ENCODE assay signal across 8 mouse cellular contexts in the genomic region with DNA sequence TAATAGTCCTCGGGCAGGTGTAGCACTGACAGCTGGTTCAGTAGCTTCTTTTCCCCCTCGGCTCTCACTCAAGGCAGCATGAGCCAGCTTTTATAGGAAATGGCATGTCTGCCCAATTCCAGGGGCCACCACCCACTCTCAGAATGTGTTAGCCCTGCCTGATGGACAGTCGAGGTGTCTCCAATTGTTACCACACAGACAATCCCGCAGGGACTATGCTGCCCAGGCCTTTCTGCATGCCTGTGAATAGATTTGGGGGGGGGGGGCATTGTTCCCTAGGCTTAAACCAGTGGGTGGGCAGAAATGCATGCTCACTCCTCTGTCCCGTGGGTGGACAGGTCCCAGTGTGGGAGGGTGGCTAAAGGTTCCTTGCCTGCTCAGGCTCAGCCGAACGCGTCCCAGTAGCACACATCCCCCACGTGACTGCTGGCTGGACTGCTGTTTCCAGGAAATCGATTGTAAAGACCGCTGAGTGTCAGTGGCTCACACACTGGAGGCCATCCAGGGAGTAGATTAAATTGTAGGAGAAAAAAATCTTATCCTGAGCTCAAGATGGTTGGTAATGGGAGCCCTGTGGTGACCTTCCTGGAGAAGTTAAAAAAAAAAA. TPM values are rescaled to one million over a fixed set of nuclear protein-coding genes. Genes with fewer than 3 reads are reported as not detected.
A peak's percentile ranks its signal among the peaks of the same experiment; 100 is the strongest.
DNase-seq lines count a peak whose midpoint lies in the region; ATAC-seq lines count a peak whose summit lies in the region.

No protein-coding gene starts in this region.

- no peak for ATAC-seq in heart, embryonic 11.5 days (replicated peaks; ENCODE audit: insufficient number of reproducible peaks, low FRiP score, low TSS enrichment)
- no peak for ATAC-seq in forebrain, embryonic 16.5 days
- peak; percentile 49; the same call in 1 of the 2 replicates for ATAC-seq in kidney, embryonic 16.5 days (ENCODE audit: low FRiP score, low TSS enrichment)

- H3K4me1 ChIP-seq in heart, embryonic 11.5 days (ENCODE audit: control insufficient read depth, insufficient read depth, low read length), result peaks cover 17% of the 10 kb centered on the region
- peaks cover 29% of the 10 kb centered on the region for H3K4me1 ChIP-seq in forebrain, embryonic 16.5 days (replicated peaks; ENCODE audit: control insufficient read depth, insufficient read depth, low read length)
- peaks cover 24% of the 10 kb centered on the region for H3K4me1 ChIP-seq in kidney, embryonic 16.5 days (ENCODE audit: insufficient read depth, low read length)

- no peak overlapping the region for H3K27ac ChIP-seq in heart, embryonic 11.5 days (ENCODE audit: low read depth, low read length)
- H3K27ac ChIP-seq in forebrain, embryonic 16.5 days (ENCODE audit: low read length), result peak overlapping the region; percentile 11
- H3K27ac ChIP-seq in kidney, embryonic 16.5 days (ENCODE audit: low read length), result peak overlapping the region; percentile 65

- H3K4me2 ChIP-seq in heart, embryonic 11.5 days, result no peak overlapping the region
- H3K4me2 ChIP-seq in forebrain, embryonic 16.5 days (ENCODE audit: low read length), result no peak overlapping the region
- no peak overlapping the region; the same call in 1 of the 2 replicates for H3K4me2 ChIP-seq in kidney, embryonic 16.5 days (replicated peaks; ENCODE audit: low read depth, low read length)

- no peak overlapping the region for H3K9ac ChIP-seq in heart, embryonic 11.5 days (ENCODE audit: low read depth, low read length)
- peak overlapping the region; percentile 36 for H3K9ac ChIP-seq in forebrain, embryonic 16.5 days (replicated peaks; ENCODE audit: low read depth, low read length)
- peak overlapping the region; percentile 12; the same call in 1 of the 2 replicates for H3K9ac ChIP-seq in kidney, embryonic 16.5 days (replicated peaks; ENCODE audit: low read length)

- H3K9me3 ChIP-seq in heart, embryonic 11.5 days (replicated peaks; ENCODE audit: control insufficient read depth, low read length), result no peaks in the 10 kb centered on the region
- no peaks in the 10 kb centered on the region for H3K9me3 ChIP-seq in forebrain, embryonic 16.5 days (ENCODE audit: control insufficient read depth, low read length)
- no peaks in the 10 kb centered on the region for H3K9me3 ChIP-seq in kidney, embryonic 16.5 days (ENCODE audit: low read length)

- H3K36me3 ChIP-seq in heart, embryonic 11.5 days (ENCODE audit: control insufficient read depth, insufficient read depth, low read length), result no peaks in the 10 kb centered on the region
- H3K36me3 ChIP-seq in forebrain, embryonic 16.5 days (ENCODE audit: control insufficient read depth, insufficient read depth), result no peaks in the 10 kb centered on the region
- no peaks in the 10 kb centered on the region for H3K36me3 ChIP-seq in kidney, embryonic 16.5 days (ENCODE audit: insufficient read depth, low read length)

- no peaks in the 10 kb centered on the region for H3K27me3 ChIP-seq in heart, embryonic 11.5 days (ENCODE audit: control insufficient read depth, insufficient read depth, low read length)
- H3K27me3 ChIP-seq in forebrain, embryonic 16.5 days (replicated peaks; ENCODE audit: control insufficient read depth, insufficient read depth, low read length), result no peaks in the 10 kb centered on the region
- H3K27me3 ChIP-seq in kidney, embryonic 16.5 days (ENCODE audit: insufficient read depth, low read length), result no peaks in the 10 kb centered on the region

- peak; percentile 69 to 70 for DNase-seq in heart, adult 18-20 months
- peak; percentile 72 for DNase-seq in lung, postnatal 36 days
- no peak for DNase-seq in frontal cortex, postnatal 36 days (ENCODE audit: low spot score in 2 of 2)
- DNase-seq in left cerebral cortex, adult 8-10 months (ENCODE audit: low spot score in 2 of 2), result no peak
- no peak for DNase-seq in thymus, postnatal 4 days

- 36% methylated on average over 11 of the region's 11 CpGs for WGBS in heart, embryonic 11.5 days (ENCODE audit: insufficient replicate concordance)
- WGBS in forebrain, embryonic 16.5 days, result 23% methylated on average over 11 of the region's 11 CpGs
- 17% methylated on average over 11 of the region's 11 CpGs for WGBS in kidney, embryonic 16.5 days

- no peak overlapping the region for H3K4me3 ChIP-seq in heart, embryonic 11.5 days (ENCODE audit: low read depth, low read length)
- no peak overlapping the region for H3K4me3 ChIP-seq in forebrain, embryonic 16.5 days (replicated peaks; ENCODE audit: low read length)
- no peak overlapping the region for H3K4me3 ChIP-seq in kidney, embryonic 16.5 days (ENCODE audit: low read length)

RNA-seq across cellular contexts. Expression of gene Cipc, which starts 28.4 kb away (rescaled TPM):
- 10 to 100 TPM; 37.1 to 40.8 TPM for total RNA-seq in heart, adult 18-20 months (2021)
- 26.7 and 31.0 TPM in 2 replicates for polyA plus RNA-seq in heart, embryonic 11.5 days (2014; fragmentation: Nextera tagmentation; extraction: Ambion mirVana)
- 61.5 and 62.7 TPM in 2 replicates for polyA plus RNA-seq in forebrain, embryonic 16.5 days (2015; fragmentation: Nextera tagmentation; extraction: Ambion mirVana)
- 24.0 and 24.9 TPM in 2 replicates for polyA plus RNA-seq in kidney, embryonic 16.5 days (2015; fragmentation: Nextera tagmentation; extraction: Ambion mirVana)
- total RNA-seq in left cerebral cortex, adult 8-10 months (2022), result 100 to 1,000 TPM in 1 of 4 experiments, 10 to 100 TPM in 3; 95.7 to 109 (median 99.4) TPM

RNA-seq across cellular contexts. Expression of gene Irf2bpl, which starts 33.9 kb away (rescaled TPM):
- total RNA-seq in heart, adult 18-20 months (2021), result 10 to 100 TPM; 30.0 to 30.5 TPM
- polyA plus RNA-seq in heart, embryonic 11.5 days (2014; fragmentation: Nextera tagmentation; extraction: Ambion mirVana), result 18.9 and 26.9 TPM in 2 replicates
- 67.0 and 74.0 TPM in 2 replicates for polyA plus RNA-seq in forebrain, embryonic 16.5 days (2015; fragmentation: Nextera tagmentation; extraction: Ambion mirVana)
- polyA plus RNA-seq in kidney, embryonic 16.5 days (2015; fragmentation: Nextera tagmentation; extraction: Ambion mirVana), result 30.3 and 30.4 TPM in 2 replicates
- total RNA-seq in left cerebral cortex, adult 8-10 months (2022), result 10 to 100 TPM; 60.7 to 74.9 (median 68.5) TPM

Comparison
In these comparisons a context has a peak if more than half of its experiments do, and no peak if none do; other contexts are left out.
1. DNase-seq: peak in heart, adult 18-20 months (2 of 2) and lung, postnatal 36 days (single experiment); none in frontal cortex, postnatal 36 days (0 of 2), left cerebral cortex, adult 8-10 months (0 of 2) and thymus, postnatal 4 days (single experiment).